Mouse (Mus musculus): ENCODE results near the gene Btd. TPM values are rescaled to one million over a fixed set of nuclear protein-coding genes. Genes with fewer than 3 reads are reported as not detected.
"Not testable (repeated sequence)": the region's sequence is repeated elsewhere in the genome, so short reads cannot be mapped to it uniquely, and the experiment has no call there.

The Btd gene
- polyA plus RNA-seq, 1 experiment, result 14.7 TPM

DNA sequence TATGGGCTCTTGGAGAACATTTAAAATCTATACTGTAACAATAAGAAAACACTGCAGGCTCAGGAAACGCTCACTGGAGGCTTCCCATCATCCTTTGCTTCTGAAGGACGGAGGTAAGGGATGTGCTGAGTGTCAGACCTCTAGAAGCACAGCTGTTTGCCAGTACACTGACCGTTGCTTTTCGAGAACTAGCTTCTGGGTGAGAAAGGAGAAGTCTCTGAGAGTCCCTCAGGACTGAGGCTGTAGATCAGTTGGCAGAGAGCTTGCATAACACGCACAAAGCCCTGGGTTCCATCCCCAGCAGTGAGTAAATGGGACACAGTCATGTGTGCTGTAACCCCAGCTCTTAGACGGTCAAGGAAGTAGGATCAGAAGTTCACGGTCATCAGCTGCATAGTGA, 44.4 kb upstream of the Btd start:
- H3K36me3 ChIP-seq (ENCODE audit: control insufficient read depth, insufficient read depth), result no peaks in the 10 kb centered on the region
- no peak overlapping the region for H3ac ChIP-seq (ENCODE audit: control insufficient read depth, insufficient read length)
- H3K4me3 ChIP-seq, result no peak overlapping the region
- H3K79me2 ChIP-seq (ENCODE audit: control insufficient read depth, insufficient read depth), result no peaks in the 10 kb centered on the region
- H3K27me3 ChIP-seq (ENCODE audit: control insufficient read depth, insufficient read depth, insufficient read length), result peaks cover 13% of the 10 kb centered on the region
- TF ChIP-seq TCF12 (IDR thresholded peaks at IDR 0.05; ENCODE audit: insufficient read depth, poor library complexity, severe bottlenecking) (no peak), REST (IDR thresholded peaks at IDR 0.05; ENCODE audit: insufficient read depth, insufficient read length) (no peak), SRF (IDR thresholded peaks at IDR 0.05; ENCODE audit: control insufficient read depth, insufficient read length, low read depth) (no peak), MYOG (IDR thresholded peaks at IDR 0.05; ENCODE audit: control insufficient read depth in 1 of 3, insufficient read depth in 1 of 3, insufficient read length in 2 of 3, low read depth in 2 of 3) (no peak)
- no peak overlapping the region for H3K4me2 ChIP-seq (ENCODE audit: low read depth)

DNA sequence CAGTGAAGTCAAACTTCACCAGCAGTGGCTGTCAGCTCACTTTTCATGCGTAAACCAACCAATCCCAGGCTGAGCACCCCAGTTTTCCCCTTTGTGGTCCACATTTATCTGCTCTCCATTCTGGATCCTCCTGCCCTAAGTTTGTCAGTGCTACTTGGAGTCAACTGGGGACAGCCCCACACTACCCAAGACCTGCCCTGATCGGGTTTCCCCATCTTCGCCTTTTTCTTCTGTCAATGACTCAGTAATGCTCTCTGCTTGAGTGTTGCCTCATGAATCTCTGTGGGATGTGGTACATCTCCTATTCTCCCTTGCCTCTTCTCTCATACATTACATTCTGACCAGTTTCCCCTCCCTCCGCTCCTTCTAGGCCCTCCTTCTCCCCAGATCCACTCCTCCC, 43.4 kb upstream of the Btd start:
- Histone ChIP-seq H3K36me3 (ENCODE audit: control insufficient read depth, insufficient read depth) (no peaks in the 10 kb centered on the region), H3ac (ENCODE audit: control insufficient read depth, insufficient read length) (no peak overlapping the region), H3K27me3 (ENCODE audit: control insufficient read depth, insufficient read depth, insufficient read length) (peaks cover 19% of the 10 kb centered on the region), H3K4me2 (ENCODE audit: low read depth) (no peak overlapping the region), H3K79me2 (ENCODE audit: control insufficient read depth, insufficient read depth) (no peaks in the 10 kb centered on the region), H3K4me3 (no peak overlapping the region)
- TF ChIP-seq TCF12 (IDR thresholded peaks at IDR 0.05; ENCODE audit: insufficient read depth, poor library complexity, severe bottlenecking) (no peak), MYOD1 (IDR thresholded peaks at IDR 0.05; ENCODE audit: control insufficient read depth in 1 of 3, insufficient read length in 2 of 3, low read depth in 2 of 3) (no peak), E2F4 (IDR thresholded peaks at IDR 0.05; ENCODE audit: insufficient read depth) (no peak), MYOG (IDR thresholded peaks at IDR 0.05; ENCODE audit: control insufficient read depth in 1 of 3, insufficient read depth in 1 of 3, insufficient read length in 2 of 3, low read depth in 2 of 3) (no peak), MAX (IDR thresholded peaks at IDR 0.05; ENCODE audit: low read depth) (no peak), TCF3 (IDR thresholded peaks at IDR 0.05; ENCODE audit: insufficient read length, low read depth) (no peak), CEBPB (IDR thresholded peaks at IDR 0.05; ENCODE audit: insufficient read depth, poor library complexity, severe bottlenecking) (no peak), REST (IDR thresholded peaks at IDR 0.05; ENCODE audit: insufficient read depth, insufficient read length) (no peak), POLR2A (IDR thresholded peaks at IDR 0.05; ENCODE audit: insufficient read length, low read depth) (no peak), USF1 (IDR thresholded peaks at IDR 0.05; ENCODE audit: low read depth) (no peak), SRF (IDR thresholded peaks at IDR 0.05; ENCODE audit: control insufficient read depth, insufficient read length, low read depth) (no peak), POLR2AphosphoS2 (IDR thresholded peaks at IDR 0.05; ENCODE audit: insufficient read length, low read depth) (no peak)

DNA sequence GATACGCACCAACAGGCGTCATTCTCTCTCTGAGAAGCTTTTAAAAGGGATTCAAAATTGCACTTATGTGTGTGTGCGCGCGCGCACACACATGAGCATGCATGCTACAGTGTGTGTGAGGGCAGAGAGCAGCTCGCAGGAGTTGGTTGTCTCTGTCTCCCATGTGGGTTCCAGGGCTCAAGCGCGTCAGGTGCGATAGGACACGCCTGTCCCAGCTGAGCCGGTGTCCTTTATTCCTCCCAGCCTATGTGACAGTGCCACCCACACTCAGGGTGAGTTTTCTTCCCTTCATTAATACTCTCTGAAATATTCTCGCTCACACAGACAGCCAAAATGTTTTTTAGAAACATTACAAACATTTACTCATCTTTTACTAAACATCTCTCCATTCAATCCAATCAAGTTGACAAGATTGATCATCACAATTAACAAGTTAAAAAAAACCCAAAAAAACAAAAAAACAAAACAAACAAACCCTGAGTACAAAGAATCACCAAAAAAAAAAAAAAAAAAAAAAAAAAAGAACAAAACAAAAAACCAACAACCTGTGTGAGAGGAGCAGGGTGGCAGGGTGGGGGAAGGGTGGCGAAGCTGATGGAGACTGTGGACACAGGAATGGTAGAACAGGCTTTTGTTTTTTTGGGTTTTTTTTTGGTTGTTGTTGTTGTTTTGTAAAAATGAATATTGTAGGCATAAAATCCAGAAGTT, 38.8 kb upstream of the Btd start:
- H3ac ChIP-seq (ENCODE audit: control insufficient read depth, insufficient read length), result no peak overlapping the region
- no peaks in the 10 kb centered on the region for H3K36me3 ChIP-seq (ENCODE audit: control insufficient read depth, insufficient read depth)
- no peak overlapping the region for H3K4me3 ChIP-seq
- no peaks in the 10 kb centered on the region for H3K79me2 ChIP-seq (ENCODE audit: control insufficient read depth, insufficient read depth)
- peaks cover 30% of the 10 kb centered on the region for H3K27me3 ChIP-seq (ENCODE audit: control insufficient read depth, insufficient read depth, insufficient read length)
- H3K4me2 ChIP-seq (ENCODE audit: low read depth), result no peak overlapping the region
- TF ChIP-seq USF1 (IDR thresholded peaks at IDR 0.05; ENCODE audit: low read depth) (no peak), CEBPB (IDR thresholded peaks at IDR 0.05; ENCODE audit: insufficient read depth, poor library complexity, severe bottlenecking) (no peak), POLR2A (IDR thresholded peaks at IDR 0.05; ENCODE audit: insufficient read length, low read depth) (no peak), MYOG (IDR thresholded peaks at IDR 0.05; ENCODE audit: control insufficient read depth in 1 of 3, insufficient read depth in 1 of 3, insufficient read length in 2 of 3, low read depth in 2 of 3) (no peak), MYOD1 (IDR thresholded peaks at IDR 0.05; ENCODE audit: control insufficient read depth in 1 of 3, insufficient read length in 2 of 3, low read depth in 2 of 3) (no peak), TCF12 (IDR thresholded peaks at IDR 0.05; ENCODE audit: insufficient read depth, poor library complexity, severe bottlenecking) (no peak), REST (IDR thresholded peaks at IDR 0.05; ENCODE audit: insufficient read depth, insufficient read length) (no peak)

DNA sequence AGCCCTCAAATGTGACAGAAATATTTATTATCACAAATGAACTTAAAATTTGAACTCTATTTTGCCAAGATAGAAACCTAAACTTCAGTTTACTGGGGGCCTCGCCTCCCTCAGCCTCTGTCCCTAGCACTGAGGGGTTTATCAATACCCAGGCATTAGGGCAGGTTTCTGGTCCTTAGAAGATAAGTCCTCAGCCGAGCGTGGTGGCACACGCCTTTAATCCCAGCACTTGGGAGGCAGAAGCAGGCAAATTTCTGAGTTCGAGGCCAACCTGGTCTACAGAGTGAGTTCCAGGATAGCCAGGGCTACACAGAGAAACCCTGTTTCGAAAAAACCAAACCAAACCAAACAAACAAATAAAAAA, 38.2 kb upstream of the Btd start:
- peaks cover 30% of the 10 kb centered on the region for H3K27me3 ChIP-seq (ENCODE audit: control insufficient read depth, insufficient read depth, insufficient read length)
- H3K4me2 ChIP-seq (ENCODE audit: low read depth); H3ac ChIP-seq (ENCODE audit: control insufficient read depth, insufficient read length); H3K79me2 ChIP-seq (ENCODE audit: control insufficient read depth, insufficient read depth); H3K36me3 ChIP-seq (ENCODE audit: control insufficient read depth, insufficient read depth); H3K4me3 ChIP-seq: not testable (repeated sequence)

DNA sequence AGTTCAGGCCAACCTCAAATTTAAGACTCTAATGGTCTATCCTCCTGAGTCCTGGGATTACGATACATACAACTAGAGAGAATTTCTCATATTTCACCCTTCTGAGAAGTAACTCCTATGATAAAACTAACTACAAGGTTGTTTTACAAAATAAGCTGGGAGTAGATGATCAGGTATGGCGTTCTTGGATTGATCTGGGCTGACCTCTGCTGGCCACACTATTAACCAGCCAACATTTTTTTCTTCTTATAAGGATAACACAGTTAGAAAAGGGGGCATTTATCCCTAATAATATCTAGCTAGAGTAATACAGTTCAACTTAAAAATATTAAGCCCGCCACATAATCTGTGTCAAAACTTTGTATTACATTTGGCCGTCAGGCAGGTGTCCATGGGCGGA, 35.9 kb upstream of the Btd start:
- H3K79me2 ChIP-seq (ENCODE audit: control insufficient read depth, insufficient read depth), result no peaks in the 10 kb centered on the region
- TF ChIP-seq USF1 (IDR thresholded peaks at IDR 0.05; ENCODE audit: low read depth), result no peak
- no peak for TF ChIP-seq POLR2AphosphoS2 (IDR thresholded peaks at IDR 0.05; ENCODE audit: insufficient read length, low read depth)
- TF ChIP-seq TCF3 (IDR thresholded peaks at IDR 0.05; ENCODE audit: insufficient read length, low read depth), result no peak
- TF ChIP-seq POLR2A (IDR thresholded peaks at IDR 0.05; ENCODE audit: insufficient read length, low read depth), result no peak
- no peak for TF ChIP-seq MYOD1 (IDR thresholded peaks at IDR 0.05; ENCODE audit: control insufficient read depth in 1 of 3, insufficient read length in 2 of 3, low read depth in 2 of 3)
- no peak for TF ChIP-seq MAX (IDR thresholded peaks at IDR 0.05; ENCODE audit: low read depth)
- no peak for TF ChIP-seq CEBPB (IDR thresholded peaks at IDR 0.05; ENCODE audit: insufficient read depth, poor library complexity, severe bottlenecking)
- no peak for TF ChIP-seq MYOG (IDR thresholded peaks at IDR 0.05; ENCODE audit: control insufficient read depth in 1 of 3, insufficient read depth in 1 of 3, insufficient read length in 2 of 3, low read depth in 2 of 3)
- no peak overlapping the region for H3K4me3 ChIP-seq
- H3K4me2 ChIP-seq (ENCODE audit: low read depth), result no peak overlapping the region
- no peaks in the 10 kb centered on the region for H3K36me3 ChIP-seq (ENCODE audit: control insufficient read depth, insufficient read depth)
- H3K27me3 ChIP-seq (ENCODE audit: control insufficient read depth, insufficient read depth, insufficient read length), result peaks cover 32% of the 10 kb centered on the region
- H3ac ChIP-seq (ENCODE audit: control insufficient read depth, insufficient read length), result no peak overlapping the region

All from myocyte (in vitro differentiated cells).